Mouse (Mus musculus): ENCODE results near the gene Gm49378. TPM values are rescaled to one million over a fixed set of nuclear protein-coding genes. Genes with fewer than 3 reads are reported as not detected.

The Gm49378 gene
- polyA plus RNA-seq, 1 experiment = 0.17 TPM

GRCm38 (mm10) chr14:55596036-55596690 is 41.5 kb downstream of the Gm49378 start:
- H3K27me3 ChIP-seq (ENCODE audit: control insufficient read depth, insufficient read depth, insufficient read length) = no peaks in the 10 kb centered on the region
- H3K36me3 ChIP-seq (ENCODE audit: control insufficient read depth, insufficient read depth) = peaks cover 16% of the 10 kb centered on the region
- H3ac ChIP-seq (ENCODE audit: control insufficient read depth, insufficient read length) = no peak overlapping the region
- no peak overlapping the region for H3K4me2 ChIP-seq (ENCODE audit: low read depth)
- TF ChIP-seq USF1 (IDR thresholded peaks at IDR 0.05; ENCODE audit: low read depth) (no peak), REST (IDR thresholded peaks at IDR 0.05; ENCODE audit: insufficient read depth, insufficient read length) (no peak), TCF12 (IDR thresholded peaks at IDR 0.05; ENCODE audit: insufficient read depth, poor library complexity, severe bottlenecking) (no peak), CEBPB (IDR thresholded peaks at IDR 0.05; ENCODE audit: insufficient read depth, poor library complexity, severe bottlenecking) (no peak), POLR2A (IDR thresholded peaks at IDR 0.05; ENCODE audit: insufficient read length, low read depth) (no peak)
- H3K4me3 ChIP-seq = no peak overlapping the region
- H3K79me2 ChIP-seq (ENCODE audit: control insufficient read depth, insufficient read depth) = peaks cover 18% of the 10 kb centered on the region

- Histone ChIP-seq H3K4me2 (ENCODE audit: low read depth) (peak overlapping the region; percentile 80), H3ac (ENCODE audit: control insufficient read depth, insufficient read length) (peak overlapping the region; percentile 46), H3K27me3 (ENCODE audit: control insufficient read depth, insufficient read depth, insufficient read length) (no peaks in the 10 kb centered on the region), H3K36me3 (ENCODE audit: control insufficient read depth, insufficient read depth) (peaks cover 6% of the 10 kb centered on the region), H3K79me2 (ENCODE audit: control insufficient read depth, insufficient read depth) (peaks cover 18% of the 10 kb centered on the region), H3K4me3 (peak overlapping the region; percentile 89)
- no peak for TF ChIP-seq TCF12 (IDR thresholded peaks at IDR 0.05; ENCODE audit: insufficient read depth, poor library complexity, severe bottlenecking)
- no peak for TF ChIP-seq MAX (IDR thresholded peaks at IDR 0.05; ENCODE audit: low read depth)
- no peak for TF ChIP-seq E2F4 (IDR thresholded peaks at IDR 0.05; ENCODE audit: insufficient read depth)
- TF ChIP-seq USF1 (IDR thresholded peaks at IDR 0.05; ENCODE audit: low read depth) = no peak
- TF ChIP-seq MYOG (IDR thresholded peaks at IDR 0.05; ENCODE audit: control insufficient read depth in 1 of 3, insufficient read depth in 1 of 3, insufficient read length in 2 of 3, low read depth in 2 of 3) = no peak
- TF ChIP-seq MYOD1 (IDR thresholded peaks at IDR 0.05; ENCODE audit: control insufficient read depth in 1 of 3, insufficient read length in 2 of 3, low read depth in 2 of 3) = no peak
- no peak for TF ChIP-seq CEBPB (IDR thresholded peaks at IDR 0.05; ENCODE audit: insufficient read depth, poor library complexity, severe bottlenecking)
- no peak for TF ChIP-seq POLR2AphosphoS2 (IDR thresholded peaks at IDR 0.05; ENCODE audit: insufficient read length, low read depth)
- TF ChIP-seq REST (IDR thresholded peaks at IDR 0.05; ENCODE audit: insufficient read depth, insufficient read length) = no peak
- no peak for TF ChIP-seq SRF (IDR thresholded peaks at IDR 0.05; ENCODE audit: control insufficient read depth, insufficient read length, low read depth)
- TF ChIP-seq TCF3 (IDR thresholded peaks at IDR 0.05; ENCODE audit: insufficient read length, low read depth) = no peak
- no peak for TF ChIP-seq POLR2A (IDR thresholded peaks at IDR 0.05; ENCODE audit: insufficient read length, low read depth)
These were observed 45.5 kb downstream of the Gm49378 start for GRCm38 (mm10) chr14:55592226-55592625.

DNA sequence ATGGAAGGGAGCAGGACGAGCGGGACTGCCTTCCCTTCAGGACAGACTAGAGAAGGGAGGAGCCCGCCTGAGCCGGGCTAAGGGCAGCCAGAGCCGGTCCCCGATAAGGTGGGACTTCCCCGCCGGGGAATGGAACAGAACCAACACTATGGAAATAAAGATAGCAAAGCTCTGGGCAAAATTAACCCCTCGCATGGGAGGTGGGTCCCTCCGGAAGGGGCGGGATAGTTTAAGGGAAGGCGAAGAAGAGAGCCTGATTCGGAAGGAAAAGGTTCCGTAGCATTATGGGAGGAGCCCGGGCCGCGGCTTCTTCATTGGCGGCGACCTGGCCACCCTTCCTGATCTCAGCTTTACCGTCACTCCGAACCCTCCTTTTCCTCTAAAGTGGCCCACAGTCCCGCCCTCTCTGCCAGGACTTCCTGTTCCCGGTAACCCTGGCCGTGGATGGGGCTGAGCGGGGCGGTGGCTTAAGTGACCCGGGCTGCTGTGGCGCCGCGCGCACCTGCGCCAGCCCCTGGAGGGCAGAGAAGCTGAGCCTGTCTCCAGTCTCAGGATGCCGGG is 46.3 kb downstream of the Gm49378 start, which contains the start of gene Rnf31:
TSS of gene Rnf31 (plus strand) at position 378 of the 561 bp plus-strand sequence.
- Histone ChIP-seq H3K4me2 (ENCODE audit: low read depth) (peak within 1 kb of the TSS; percentile 87), H3ac (ENCODE audit: control insufficient read depth, insufficient read length) (peak within 1 kb of the TSS; percentile 46), H3K79me2 (ENCODE audit: control insufficient read depth, insufficient read depth) (peaks cover 18% of the 10 kb centered on the region), H3K27me3 (ENCODE audit: control insufficient read depth, insufficient read depth, insufficient read length) (no peaks in the 10 kb centered on the region), H3K4me3 (peak within 1 kb of the TSS; percentile 89), H3K36me3 (ENCODE audit: control insufficient read depth, insufficient read depth) (peaks cover 6% of the 10 kb centered on the region)
- TF ChIP-seq TCF12 (IDR thresholded peaks at IDR 0.05; ENCODE audit: insufficient read depth, poor library complexity, severe bottlenecking) (no peak), TCF3 (IDR thresholded peaks at IDR 0.05; ENCODE audit: insufficient read length, low read depth) (no peak), MYOG (IDR thresholded peaks at IDR 0.05; ENCODE audit: control insufficient read depth in 1 of 3, insufficient read depth in 1 of 3, insufficient read length in 2 of 3, low read depth in 2 of 3) (no peak), CEBPB (IDR thresholded peaks at IDR 0.05; ENCODE audit: insufficient read depth, poor library complexity, severe bottlenecking) (no peak), POLR2A (IDR thresholded peaks at IDR 0.05; ENCODE audit: insufficient read length, low read depth) (peak; percentile 82), MAX (IDR thresholded peaks at IDR 0.05; ENCODE audit: low read depth) (no peak), REST (IDR thresholded peaks at IDR 0.05; ENCODE audit: insufficient read depth, insufficient read length) (no peak), MYOD1 (IDR thresholded peaks at IDR 0.05; ENCODE audit: control insufficient read depth in 1 of 3, insufficient read length in 2 of 3, low read depth in 2 of 3) (peak in 1 of 3 experiments; percentile 36), E2F4 (IDR thresholded peaks at IDR 0.05; ENCODE audit: insufficient read depth) (no peak), USF1 (IDR thresholded peaks at IDR 0.05; ENCODE audit: low read depth) (no peak), POLR2AphosphoS2 (IDR thresholded peaks at IDR 0.05; ENCODE audit: insufficient read length, low read depth) (no peak), SRF (IDR thresholded peaks at IDR 0.05; ENCODE audit: control insufficient read depth, insufficient read length, low read depth) (peak; percentile 52)

DNA sequence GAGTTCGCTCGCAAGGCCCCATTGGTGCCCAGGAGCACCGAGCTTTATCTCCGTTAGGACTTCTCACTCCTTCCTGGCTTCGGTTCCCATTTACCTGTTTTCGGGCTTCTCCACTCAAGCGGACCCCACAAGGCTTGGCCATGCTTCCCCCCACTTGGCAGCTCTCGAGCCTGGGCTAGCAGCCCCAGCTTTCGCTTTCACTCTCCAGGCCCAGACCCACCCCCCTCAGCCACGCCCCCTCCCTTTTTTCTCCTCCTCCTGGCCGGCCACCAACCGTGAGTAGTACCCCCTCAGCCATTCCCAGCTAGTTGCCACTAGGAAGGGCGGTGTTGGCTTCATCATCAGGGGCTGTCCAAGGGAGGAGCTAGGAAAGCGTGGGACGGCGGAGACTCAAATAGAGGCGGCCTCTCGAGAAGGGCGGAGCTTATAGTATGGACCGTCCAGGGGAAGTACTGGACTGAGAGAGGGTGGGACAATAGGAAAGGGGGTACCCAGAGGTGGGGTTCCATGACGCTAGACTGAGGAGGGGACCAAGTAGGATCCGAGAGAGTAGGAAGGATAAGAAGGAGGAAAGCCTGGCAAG is 46.9 kb downstream of the Gm49378 start, which contains the start of gene Psme2:
TSS of gene Psme2 (minus strand) at position 366 of the 583 bp plus-strand sequence.
- no peak for TF ChIP-seq REST (IDR thresholded peaks at IDR 0.05; ENCODE audit: insufficient read depth, insufficient read length)
- Histone ChIP-seq H3ac (ENCODE audit: control insufficient read depth, insufficient read length) (peak within 1 kb of the TSS; percentile 46), H3K79me2 (ENCODE audit: control insufficient read depth, insufficient read depth) (peaks cover 18% of the 10 kb centered on the region), H3K4me3 (peak within 1 kb of the TSS; percentile 89), H3K36me3 (ENCODE audit: control insufficient read depth, insufficient read depth) (peaks cover 1% of the 10 kb centered on the region), H3K27me3 (ENCODE audit: control insufficient read depth, insufficient read depth, insufficient read length) (no peaks in the 10 kb centered on the region), H3K4me2 (ENCODE audit: low read depth) (peak within 1 kb of the TSS; percentile 87)

Data from myocyte (in vitro differentiated cells).